Mouse (Mus musculus): ENCODE results near the gene Ubr2.
A peak's percentile ranks its signal among the peaks of the same experiment; 100 is the strongest.

Gene Ubr2

GRCm38 (mm10) chr17:47003305-47003704, 7.1 kb downstream of the Ubr2 start:
- DNase-seq (ENCODE audit: low read depth), result no peak

GRCm38 (mm10) chr17:47002401-47002800, 8.0 kb downstream of the Ubr2 start:
- DNase-seq (ENCODE audit: low read depth), result no peak

- DNase-seq (ENCODE audit: low read depth), result no peak
These were observed 11.5 kb downstream of the Ubr2 start for GRCm38 (mm10) chr17:46998840-46999239.

GRCm38 (mm10) chr17:46996484-46996883, 13.9 kb downstream of the Ubr2 start:
- DNase-seq (ENCODE audit: low read depth), result no peak

GRCm38 (mm10) chr17:46995621-46996020, 14.7 kb downstream of the Ubr2 start:
- no peak for DNase-seq (ENCODE audit: low read depth)

- no peak for DNase-seq (ENCODE audit: low read depth)
These were observed 15.5 kb downstream of the Ubr2 start for GRCm38 (mm10) chr17:46994641-46995398.

GRCm38 (mm10) chr17:46993625-46994024, 16.7 kb downstream of the Ubr2 start:
- no peak for DNase-seq (ENCODE audit: low read depth)

- no peak for DNase-seq (ENCODE audit: low read depth)
These were observed 22.7 kb downstream of the Ubr2 start for GRCm38 (mm10) chr17:46987631-46988030.

GRCm38 (mm10) chr17:46980050-46980449, 30.3 kb downstream of the Ubr2 start:
- DNase-seq (ENCODE audit: low read depth), result no peak

GRCm38 (mm10) chr17:46975183-46975582, 35.2 kb downstream of the Ubr2 start:
- peak; percentile 85 for DNase-seq (ENCODE audit: low read depth)

GRCm38 (mm10) chr17:46972603-46973002, 37.8 kb downstream of the Ubr2 start:
- DNase-seq (ENCODE audit: low read depth), result no peak

- DNase-seq (ENCODE audit: low read depth), result peak; percentile 76
These were observed 43.5 kb downstream of the Ubr2 start for GRCm38 (mm10) chr17:46966892-46967291.

GRCm38 (mm10) chr17:46963186-46963585, 47.2 kb downstream of the Ubr2 start:
- no peak for DNase-seq (ENCODE audit: low read depth)

- no peak for DNase-seq (ENCODE audit: low read depth)
These were observed 48.2 kb downstream of the Ubr2 start for GRCm38 (mm10) chr17:46962153-46962552.

- DNase-seq (ENCODE audit: low read depth), result no peak
These were observed 50.1 kb downstream of the Ubr2 start for GRCm38 (mm10) chr17:46960216-46960615.

GRCm38 (mm10) chr17:46958045-46958444, 52.3 kb downstream of the Ubr2 start:
- DNase-seq (ENCODE audit: low read depth), result no peak

GRCm38 (mm10) chr17:46946276-46946675, 64.1 kb downstream of the Ubr2 start:
- no peak for DNase-seq (ENCODE audit: low read depth)

- DNase-seq (ENCODE audit: low read depth), result no peak
These were observed 67.9 kb downstream of the Ubr2 start for GRCm38 (mm10) chr17:46942421-46942820.

GRCm38 (mm10) chr17:46940461-46940860, 69.9 kb downstream of the Ubr2 start:
- DNase-seq (ENCODE audit: low read depth), result no peak

GRCm38 (mm10) chr17:46933557-46934348, 76.6 kb downstream of the Ubr2 start:
- peak; percentile 74 for DNase-seq (ENCODE audit: low read depth)

- DNase-seq (ENCODE audit: low read depth), result no peak
These were observed 77.4 kb downstream of the Ubr2 start for GRCm38 (mm10) chr17:46932961-46933360.

- no peak for DNase-seq (ENCODE audit: low read depth)
These were observed 80.5 kb downstream of the Ubr2 start for GRCm38 (mm10) chr17:46929897-46930296.

- DNase-seq (ENCODE audit: low read depth), result no peak
These were observed 81.1 kb downstream of the Ubr2 start for GRCm38 (mm10) chr17:46929277-46929676.

All from induced T-regulatory cell, adult 2 months (primary cell).